Mouse (Mus musculus): ENCODE results near the gene Kcna5. TPM values are rescaled to one million over a fixed set of nuclear protein-coding genes. Genes with fewer than 3 reads are reported as not detected.

Kcna5 gene
- total and polyA plus RNA-seq, 2 experiments from 2014 or later, result 3.4 to 4.8 TPM

- Histone ChIP-seq H3K27me3 (ENCODE audit: insufficient read depth, low read length) (no peaks in the 10 kb centered on the region), H3K4me2 (ENCODE audit: low read depth, low read length) (no peak overlapping the region), H3K9ac (replicated peaks; ENCODE audit: low read length) (no peak overlapping the region), H3K4me3 (ENCODE audit: low read length) (no peak overlapping the region), H3K36me3 (ENCODE audit: insufficient read depth, low read length) (no peaks in the 10 kb centered on the region), H3K4me1 (ENCODE audit: insufficient read depth, low read length) (no peaks in the 10 kb centered on the region), H3K9me3 (ENCODE audit: low read length) (no peaks in the 10 kb centered on the region), H3K27ac (no peak overlapping the region)
- no peak for TF ChIP-seq CTCF (IDR thresholded peaks at IDR 0.05; ENCODE audit: low read depth)
- 74% methylated on average over 4 of the region's 4 CpGs for WGBS
- DNase-seq (ENCODE audit: low spot score) (no peak), ATAC-seq (no peak)
These were observed 7.5 kb upstream of the Kcna5 start for GRCm38 (mm10) chr6:126542724-126543123.

DNA sequence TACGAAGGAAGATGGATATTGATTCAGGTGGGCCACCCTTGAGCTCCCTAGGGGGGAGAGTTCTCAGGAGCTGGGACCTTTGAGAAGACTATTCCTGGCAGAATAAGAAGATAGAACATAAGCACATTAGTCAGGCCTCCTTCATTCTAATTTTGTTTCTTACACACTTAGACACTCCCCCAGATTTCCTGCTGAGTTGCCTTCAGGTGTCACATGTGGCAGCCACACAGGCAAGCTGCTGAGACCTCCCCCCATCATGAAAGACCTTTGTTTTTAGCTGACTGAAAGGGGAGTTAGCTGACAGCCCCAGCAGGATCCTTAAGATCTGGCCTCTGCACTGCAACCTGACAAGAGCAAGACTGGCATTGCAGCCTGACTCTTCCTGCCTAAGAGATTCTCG, 2.3 kb upstream of the Kcna5 start:
- no peak for ATAC-seq
- peaks cover 14% of the 10 kb centered on the region for H3K4me1 ChIP-seq (ENCODE audit: insufficient read depth, low read length)
- H3K36me3 ChIP-seq (ENCODE audit: insufficient read depth, low read length), result no peaks in the 10 kb centered on the region
- H3K9ac ChIP-seq (replicated peaks; ENCODE audit: low read length), result no peak overlapping the region
- no peak overlapping the region for H3K4me2 ChIP-seq (ENCODE audit: low read depth, low read length)
- WGBS, result 50% methylated on average over 2 of the region's 2 CpGs
- TF ChIP-seq CTCF (IDR thresholded peaks at IDR 0.05; ENCODE audit: low read depth), result no peak
- no peak overlapping the region for H3K27ac ChIP-seq
- no peaks in the 10 kb centered on the region for H3K27me3 ChIP-seq (ENCODE audit: insufficient read depth, low read length)
- H3K9me3 ChIP-seq (ENCODE audit: low read length), result no peaks in the 10 kb centered on the region
- no peak overlapping the region for H3K4me3 ChIP-seq (ENCODE audit: low read length)
- DNase-seq (ENCODE audit: low spot score), result no peak

GRCm38 (mm10) chr6:126536926-126537325, 1.7 kb upstream of the Kcna5 start:
- 80% methylated on average over 4 of the region's 4 CpGs for WGBS
- no peak overlapping the region for H3K9ac ChIP-seq (replicated peaks; ENCODE audit: low read length)
- no peak overlapping the region for H3K27ac ChIP-seq
- no peak for TF ChIP-seq CTCF (IDR thresholded peaks at IDR 0.05; ENCODE audit: low read depth)
- no peaks in the 10 kb centered on the region for H3K27me3 ChIP-seq (ENCODE audit: insufficient read depth, low read length)
- H3K4me1 ChIP-seq (ENCODE audit: insufficient read depth, low read length), result peaks cover 16% of the 10 kb centered on the region
- H3K4me3 ChIP-seq (ENCODE audit: low read length), result no peak overlapping the region
- DNase-seq (ENCODE audit: low spot score) (no peak), ATAC-seq (no peak)
- no peaks in the 10 kb centered on the region for H3K36me3 ChIP-seq (ENCODE audit: insufficient read depth, low read length)
- H3K9me3 ChIP-seq (ENCODE audit: low read length), result no peaks in the 10 kb centered on the region
- no peak overlapping the region for H3K4me2 ChIP-seq (ENCODE audit: low read depth, low read length)

DNA sequence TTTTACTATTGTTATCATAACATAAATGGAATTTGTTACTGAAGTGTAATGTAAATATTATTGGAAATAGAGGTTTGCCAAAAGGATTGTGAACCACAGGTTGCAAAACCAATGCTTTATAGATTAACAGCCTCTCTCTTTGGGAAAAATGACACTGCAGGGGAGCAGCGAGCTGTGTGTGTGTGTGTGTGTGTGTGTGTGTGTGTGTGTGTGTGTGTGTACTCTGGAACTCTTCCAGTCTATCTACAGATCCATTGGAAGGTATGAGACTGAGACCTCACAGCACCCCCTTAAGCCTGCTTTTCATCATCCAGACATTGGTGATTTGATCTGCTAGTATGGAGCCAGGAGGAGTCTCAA, 679 bp upstream of the Kcna5 start:
- ATAC-seq, result no peak
- no peak for DNase-seq (ENCODE audit: low spot score)
- peaks cover 18% of the 10 kb centered on the region for H3K4me1 ChIP-seq (ENCODE audit: insufficient read depth, low read length)
- no peak overlapping the region for H3K9ac ChIP-seq (replicated peaks; ENCODE audit: low read length)
- H3K27ac ChIP-seq, result no peak overlapping the region
- TF ChIP-seq CTCF (IDR thresholded peaks at IDR 0.05; ENCODE audit: low read depth), result no peak
- H3K27me3 ChIP-seq (ENCODE audit: insufficient read depth, low read length), result no peaks in the 10 kb centered on the region
- H3K4me3 ChIP-seq (ENCODE audit: low read length), result no peak overlapping the region
- no peak overlapping the region for H3K4me2 ChIP-seq (ENCODE audit: low read depth, low read length)
- 7% methylated on average over 1 of the region's 1 CpGs for WGBS
- no peaks in the 10 kb centered on the region for H3K36me3 ChIP-seq (ENCODE audit: insufficient read depth, low read length)
- no peaks in the 10 kb centered on the region for H3K9me3 ChIP-seq (ENCODE audit: low read length)

- peak; percentile 59 for ATAC-seq
- Histone ChIP-seq H3K4me3 (ENCODE audit: low read length) (peak overlapping the region; percentile 20), H3K27ac (peak overlapping the region; percentile 32; the same call in 1 of the 2 replicates), H3K4me1 (ENCODE audit: insufficient read depth, low read length) (peaks cover 18% of the 10 kb centered on the region), H3K27me3 (ENCODE audit: insufficient read depth, low read length) (no peaks in the 10 kb centered on the region), H3K4me2 (ENCODE audit: low read depth, low read length) (peak overlapping the region; percentile 52), H3K9me3 (ENCODE audit: low read length) (no peaks in the 10 kb centered on the region), H3K9ac (replicated peaks; ENCODE audit: low read length) (peak overlapping the region; percentile 25), H3K36me3 (ENCODE audit: insufficient read depth, low read length) (no peaks in the 10 kb centered on the region)
- WGBS, result 12% methylated on average over 30 of the region's 31 CpGs
- no peak for DNase-seq (ENCODE audit: low spot score)
- TF ChIP-seq CTCF (IDR thresholded peaks at IDR 0.05; ENCODE audit: low read depth), result no peak
These were observed 543 bp downstream of the Kcna5 start for GRCm38 (mm10) chr6:126534531-126535207.

- no peak for TF ChIP-seq CTCF (IDR thresholded peaks at IDR 0.05; ENCODE audit: low read depth)
- no peak overlapping the region for H3K4me3 ChIP-seq (ENCODE audit: low read length)
- H3K36me3 ChIP-seq (ENCODE audit: insufficient read depth, low read length), result no peaks in the 10 kb centered on the region
- peaks cover 18% of the 10 kb centered on the region for H3K4me1 ChIP-seq (ENCODE audit: insufficient read depth, low read length)
- no peak overlapping the region for H3K4me2 ChIP-seq (ENCODE audit: low read depth, low read length)
- H3K27ac ChIP-seq, result no peak overlapping the region
- no peak for ATAC-seq
- no peaks in the 10 kb centered on the region for H3K9me3 ChIP-seq (ENCODE audit: low read length)
- no peaks in the 10 kb centered on the region for H3K27me3 ChIP-seq (ENCODE audit: insufficient read depth, low read length)
- no peak for DNase-seq (ENCODE audit: low spot score)
- 47% methylated on average over 4 of the region's 4 CpGs for WGBS
- H3K9ac ChIP-seq (replicated peaks; ENCODE audit: low read length), result no peak overlapping the region
These were observed 3.9 kb downstream of the Kcna5 start for GRCm38 (mm10) chr6:126531306-126531705.

DNA sequence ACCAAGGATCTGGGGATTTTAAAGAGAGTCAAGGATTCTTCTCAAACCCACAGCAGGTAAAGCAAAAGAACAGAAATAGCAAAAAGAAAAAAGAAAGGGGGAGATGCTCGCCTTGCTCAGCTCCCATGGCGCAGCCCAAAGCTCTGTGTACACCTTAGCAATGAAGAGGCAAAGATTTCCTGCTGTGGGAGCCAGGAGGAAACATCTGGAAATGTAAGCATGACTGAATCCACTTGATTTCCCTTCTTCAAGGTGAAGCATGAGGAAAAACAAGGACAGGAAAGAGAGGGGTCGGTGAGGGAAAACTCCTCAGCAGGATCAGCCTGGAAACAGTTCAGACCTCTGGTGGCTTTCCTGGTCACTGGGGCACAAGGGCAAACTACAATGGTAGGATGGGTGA, 5.2 kb downstream of the Kcna5 start:
- DNase-seq (ENCODE audit: low spot score) (no peak), ATAC-seq (no peak)
- TF ChIP-seq CTCF (IDR thresholded peaks at IDR 0.05; ENCODE audit: low read depth), result no peak
- Histone ChIP-seq H3K36me3 (ENCODE audit: insufficient read depth, low read length) (no peaks in the 10 kb centered on the region), H3K9ac (replicated peaks; ENCODE audit: low read length) (no peak overlapping the region), H3K27ac (no peak overlapping the region), H3K4me1 (ENCODE audit: insufficient read depth, low read length) (peaks cover 12% of the 10 kb centered on the region), H3K4me3 (ENCODE audit: low read length) (no peak overlapping the region), H3K4me2 (ENCODE audit: low read depth, low read length) (no peak overlapping the region), H3K9me3 (ENCODE audit: low read length) (no peaks in the 10 kb centered on the region), H3K27me3 (ENCODE audit: insufficient read depth, low read length) (no peaks in the 10 kb centered on the region)
- 82% methylated on average over 3 of the region's 3 CpGs for WGBS

Data from hindbrain, postnatal 0 days (tissue).